Mouse (Mus musculus) neural tube, embryonic 14.5 days (tissue): ENCODE measurements at regions not wholly inside any gene's neighbourhood (a gene's known extent, or its start where the extent isn't known, plus 50 kb on each side); places are given as distances from the start of the nearest gene placed in this dataset.

ENCODE experiments used
- ATAC-seq: fragments of 200-750 bp; cut with Nextera tagmentation; 2 replicates; pipeline ENCODE4 v1.8.0; 2017; ENCODE audit warnings: low read depth, mild to moderate bottlenecking, moderate TSS enrichment, moderate library complexity
- H3K27ac ChIP-seq: fragments of 300-500 bp; sonication (generic); 2 replicates; pipeline ENCODE4 v1.5.1; 2014; ENCODE audit warnings: low read depth, mild to moderate bottlenecking, control low read depth, low read length, moderate library complexity, mixed read lengths
- H3K27me3 ChIP-seq: fragments of 300-500 bp; sonication (generic); 2 replicates; pipeline ENCODE4 v1.6.1; 2014; ENCODE audit warnings: low read length; ENCODE audit not compliant: control insufficient read depth, insufficient read depth
- H3K36me3 ChIP-seq: fragments of 300-500 bp; sonication (generic); 2 replicates; pipeline ENCODE4 v1.6.1; 2014; ENCODE audit warnings: low read length, mixed read lengths; ENCODE audit not compliant: control insufficient read depth, insufficient read depth
- H3K4me1 ChIP-seq: fragments of 300-500 bp; sonication (generic); 2 replicates; pipeline ENCODE4 v1.6.1; 2014; ENCODE audit warnings: low read length; ENCODE audit not compliant: control insufficient read depth, insufficient read depth
- H3K4me2 ChIP-seq: fragments of 300-500 bp; sonication (generic); 2 replicates; pipeline ENCODE4 v1.6.1; 2014; ENCODE audit warnings: mild to moderate bottlenecking, low read depth, low read length, control low read depth
- H3K4me3 ChIP-seq: fragments of 300-500 bp; sonication (generic); 2 replicates; pipeline ENCODE4 v1.5.1; 2014; ENCODE audit warnings: low read depth, low read length, control low read depth, mixed read lengths
- H3K9ac ChIP-seq: fragments of 300-500 bp; sonication (generic); replicated peaks from 2 replicates; pipeline ENCODE4 v1.6.1; 2014; ENCODE audit warnings: low read depth, mild to moderate bottlenecking, control low read depth, low read length, mixed read lengths
- H3K9me3 ChIP-seq: fragments of 300-500 bp; sonication (generic); 2 replicates; pipeline ENCODE4 v1.6.1; 2016; ENCODE audit warnings: low read length; ENCODE audit not compliant: control insufficient read depth
- WGBS: fragments of 180-500 bp; shearing (Covaris S2); extraction: QIAGEN DNeasy Blood & Tissue Kit; methylation state at CpG from one replicate; pipeline ENCODE4 v1.1.7; 2014; 5-methylcytosine and 5-hydroxymethylcytosine counted together

- H3K4me3 ChIP-seq, result no peak overlapping the region
- H3K4me2 ChIP-seq, result no peak overlapping the region
- H3K27me3 ChIP-seq, result no peaks in the 10 kb centered on the region
- no peak overlapping the region for H3K27ac ChIP-seq
- H3K4me1 ChIP-seq, result no peaks in the 10 kb centered on the region
- no peak for ATAC-seq
- no peak overlapping the region for H3K9ac ChIP-seq
- H3K9me3 ChIP-seq, result no peaks in the 10 kb centered on the region
- no peaks in the 10 kb centered on the region for H3K36me3 ChIP-seq
Measured at GRCm38 (mm10) chr2:150063891-150064290, 72.6 kb downstream of the Zfp120 start.

GRCm38 (mm10) chr2:150060046-150060725 lies 76.3 kb downstream of the Zfp120 start:
- no peak overlapping the region for H3K9ac ChIP-seq
- no peak for ATAC-seq
- H3K36me3 ChIP-seq, result no peaks in the 10 kb centered on the region
- H3K27me3 ChIP-seq, result no peaks in the 10 kb centered on the region
- H3K4me1 ChIP-seq, result no peaks in the 10 kb centered on the region
- no peak overlapping the region for H3K4me3 ChIP-seq
- no peaks in the 10 kb centered on the region for H3K9me3 ChIP-seq
- no peak overlapping the region for H3K4me2 ChIP-seq
- no peak overlapping the region for H3K27ac ChIP-seq
- WGBS, result 87% methylated on average over 2 of the region's 2 CpGs

GRCm38 (mm10) chr2:150056626-150057231 lies 79.8 kb downstream of the Zfp120 start:
- no peak overlapping the region for H3K4me3 ChIP-seq
- WGBS, result 60% methylated on average over 5 of the region's 5 CpGs
- H3K9me3 ChIP-seq, result no peaks in the 10 kb centered on the region
- no peak overlapping the region for H3K9ac ChIP-seq
- H3K27me3 ChIP-seq, result no peaks in the 10 kb centered on the region
- H3K36me3 ChIP-seq, result no peaks in the 10 kb centered on the region
- no peak overlapping the region for H3K4me2 ChIP-seq
- no peak overlapping the region for H3K27ac ChIP-seq
- H3K4me1 ChIP-seq, result no peaks in the 10 kb centered on the region
- peak; percentile 85; the same call in 1 of the 2 replicates for ATAC-seq
